Mouse (Mus musculus) hindbrain, embryonic 14.5 days (tissue): ENCODE results near the gene Sox12. TPM values are rescaled to one million over a fixed set of nuclear protein-coding genes. Genes with fewer than 3 reads are reported as not detected.
"Not testable (repeated sequence)": the region's sequence is repeated elsewhere in the genome, so short reads cannot be mapped to it uniquely, and the experiment has no call there.

Experiments
- ATAC-seq: fragments of 200-750 bp; cut with Nextera tagmentation; 2 replicates; pipeline ENCODE4 v1.8.0; 2017; ENCODE audit warnings: moderate number of reproducible peaks, mild to moderate bottlenecking, moderate TSS enrichment, moderate library complexity; ENCODE audit not compliant: low FRiP score
- DNase-seq: peaks from one replicate; pipeline ENCODE4 v3.0.0-alpha.2; 2015; ENCODE audit warnings: low spot score
- H3K27ac ChIP-seq: fragments of 300-500 bp; sonication (generic); 2 replicates; pipeline ENCODE4 v1.5.1; 2014; ENCODE audit warnings: mild to moderate bottlenecking, moderate library complexity
- H3K27me3 ChIP-seq: fragments of 300-500 bp; sonication (generic); 2 replicates; pipeline ENCODE4 v1.6.1; 2014; ENCODE audit warnings: mild to moderate bottlenecking, low read length, mixed read lengths; ENCODE audit not compliant: control insufficient read depth, insufficient read depth
- H3K36me3 ChIP-seq: fragments of 300-500 bp; sonication (generic); replicated peaks from 2 replicates; pipeline ENCODE4 v1.6.1; 2014; ENCODE audit not compliant: control insufficient read depth, insufficient read depth
- H3K4me1 ChIP-seq: fragments of 300-500 bp; sonication (generic); replicated peaks from 2 replicates; pipeline ENCODE4 v1.6.1; 2014; ENCODE audit warnings: antibody characterized with exemption, low read length, mixed read lengths; ENCODE audit not compliant: control insufficient read depth, insufficient read depth
- H3K4me2 ChIP-seq: fragments of 300-500 bp; sonication (generic); replicated peaks from 2 replicates; pipeline ENCODE4 v1.6.1; 2014; ENCODE audit warnings: mild to moderate bottlenecking, moderate library complexity
- H3K4me3 ChIP-seq: fragments of 300-500 bp; sonication (generic); replicated peaks from 2 replicates; pipeline ENCODE4 v1.5.1; 2014; ENCODE audit warnings: mild to moderate bottlenecking, low read length
- H3K9ac ChIP-seq: fragments of 300-500 bp; sonication (generic); 2 replicates; pipeline ENCODE4 v1.6.1; 2014
- H3K9me3 ChIP-seq: fragments of 300-500 bp; sonication (generic); 2 replicates; pipeline ENCODE4 v1.6.1; 2016; ENCODE audit warnings: low read length; ENCODE audit not compliant: control insufficient read depth
- WGBS: fragments of 180-500 bp; shearing (Covaris S2); extraction: QIAGEN DNeasy Blood & Tissue Kit; methylation state at CpG from one replicate; pipeline ENCODE4 v1.1.7; 2014; 5-methylcytosine and 5-hydroxymethylcytosine counted together
- polyA plus RNA-seq: library from polyadenylated mRNA; unstranded; fragments of >200 nt; fragmentation: Nextera tagmentation; extraction: Ambion mirVana; gene quantifications from 2 replicates; pipeline ENCODE4 v1.2.1, GENCODE M21; 2014

Gene Sox12
- polyA plus RNA-seq, 1 experiment from 2014 or later, result 19.5 TPM

DNA sequence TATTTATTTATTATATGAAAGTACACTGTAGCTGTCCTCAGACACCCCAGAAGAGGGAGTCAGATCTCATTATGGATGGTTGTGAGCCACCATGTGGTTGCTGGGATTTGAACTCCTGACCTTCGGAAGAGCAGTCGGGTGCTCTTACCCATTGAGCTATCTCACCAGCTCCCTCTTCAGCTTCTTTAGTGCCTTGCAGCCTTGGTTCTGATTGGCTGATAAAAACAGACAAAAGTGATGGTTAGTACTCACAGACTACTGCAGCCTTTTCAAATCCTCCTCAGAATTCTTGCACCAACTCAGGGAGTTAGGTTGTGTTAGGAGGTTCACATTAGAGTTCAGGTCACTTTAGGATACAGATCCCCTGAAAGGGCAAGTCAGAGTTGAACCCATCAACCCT is 30.6 kb upstream of the Sox12 start:
- H3K4me1 ChIP-seq, DNase-seq, H3K27me3 ChIP-seq, H3K36me3 ChIP-seq, ATAC-seq, H3K4me3 ChIP-seq, H3K9ac ChIP-seq, H3K27ac ChIP-seq, H3K9me3 ChIP-seq, H3K4me2 ChIP-seq: not testable (repeated sequence)
- WGBS, result 80% methylated on average over 2 of the region's 2 CpGs

DNA sequence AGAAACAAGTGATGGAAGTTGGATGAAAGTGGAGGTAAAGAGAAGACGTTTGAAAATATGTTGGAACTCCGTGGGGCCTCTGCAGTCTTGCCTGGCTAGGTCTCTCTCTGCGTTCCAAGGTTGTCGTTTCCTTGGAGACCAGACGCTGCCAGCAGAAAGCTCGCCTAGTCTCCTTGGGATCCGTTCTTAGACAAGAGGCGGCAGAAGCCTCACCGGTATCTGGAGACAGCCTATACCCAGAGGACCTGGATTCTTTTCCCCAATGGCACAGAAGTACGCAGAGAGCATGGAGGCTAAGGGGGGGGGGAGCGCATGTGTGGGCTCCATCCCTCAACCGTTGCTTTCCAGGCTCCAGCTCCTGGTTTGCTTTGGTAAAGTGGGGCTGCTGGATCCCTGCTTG is 29.6 kb upstream of the Sox12 start:
- Histone ChIP-seq H3K27me3 (no peaks in the 10 kb centered on the region), H3K4me3 (no peak overlapping the region), H3K36me3 (no peaks in the 10 kb centered on the region), H3K9ac (peak overlapping the region; percentile 31; the same call in 1 of the 2 replicates), H3K4me1 (peaks cover 6% of the 10 kb centered on the region), H3K9me3 (no peaks in the 10 kb centered on the region), H3K27ac (no peak overlapping the region), H3K4me2 (peak overlapping the region; percentile 40)
- ATAC-seq (no peak), DNase-seq (peak; percentile 40)
- WGBS, result 3% methylated on average over 12 of the region's 12 CpGs

DNA sequence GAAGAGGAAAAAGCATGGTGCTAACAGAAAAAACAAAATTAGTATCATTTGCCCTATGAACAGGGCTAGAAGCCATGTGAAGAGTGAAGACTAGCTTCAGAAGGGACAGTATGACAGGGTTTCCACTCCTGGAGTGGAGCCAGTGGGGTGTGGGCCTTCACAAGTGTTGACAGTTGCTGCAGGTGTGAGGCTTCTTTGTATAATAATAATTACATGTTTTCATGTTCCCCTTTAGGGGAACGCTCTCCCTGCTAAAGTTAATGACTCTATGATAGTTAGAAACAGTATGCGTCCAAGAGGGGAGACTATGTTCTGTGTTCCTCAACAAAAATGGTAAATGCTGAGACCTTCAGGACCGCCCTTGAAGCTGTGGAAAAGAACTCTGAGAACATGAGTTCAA is 17.9 kb upstream of the Sox12 start:
- H3K4me3 ChIP-seq, result peak overlapping the region; percentile 90; the same call in 1 of the 2 replicates
- ATAC-seq, result no peak
- H3K27ac ChIP-seq, result peak overlapping the region; percentile 92; the same call in 1 of the 2 replicates
- H3K36me3 ChIP-seq, result no peaks in the 10 kb centered on the region
- peaks cover 26% of the 10 kb centered on the region for H3K4me1 ChIP-seq
- WGBS, result 98% methylated on average over 3 of the region's 3 CpGs
- H3K9me3 ChIP-seq, result peaks cover 4% of the 10 kb centered on the region; the same call in 1 of the 2 replicates
- peak overlapping the region; percentile 86; the same call in 1 of the 2 replicates for H3K9ac ChIP-seq
- peak overlapping the region; percentile 98 for H3K4me2 ChIP-seq
- H3K27me3 ChIP-seq, result no peaks in the 10 kb centered on the region
- no peak for DNase-seq

DNA sequence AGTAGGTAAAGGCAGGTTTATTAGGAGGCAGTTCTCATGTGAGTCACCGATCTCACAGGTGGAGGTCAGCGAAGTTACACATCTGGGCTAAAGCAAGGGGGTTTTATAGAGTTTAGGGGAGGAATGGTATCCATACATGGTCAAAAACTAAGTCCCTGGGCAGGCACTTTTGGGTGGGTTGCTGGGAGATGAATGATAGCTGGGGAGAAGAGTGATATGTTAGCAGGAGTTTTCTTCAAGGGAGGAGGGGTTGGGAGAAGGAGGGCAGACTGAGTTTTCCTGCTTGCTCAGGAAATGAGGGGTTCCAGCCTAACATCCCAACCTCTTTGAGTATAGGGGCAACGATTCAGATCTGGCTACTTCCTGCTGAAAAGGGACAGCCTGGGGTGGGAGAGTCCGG is 17.4 kb upstream of the Sox12 start, which contains the start of gene 6820408C15Rik:
TSS of gene 6820408C15Rik (plus strand) at position 301 of the 400 bp plus-strand sequence.
- Histone ChIP-seq H3K4me1 (peaks cover 31% of the 10 kb centered on the region), H3K9ac (peak within 1 kb of the TSS; percentile 86), H3K36me3 (no peaks in the 10 kb centered on the region), H3K9me3 (peaks cover 4% of the 10 kb centered on the region; the same call in 1 of the 2 replicates), H3K4me2 (peak within 1 kb of the TSS; percentile 98), H3K4me3 (peak within 1 kb of the TSS; percentile 90), H3K27ac (peak within 1 kb of the TSS; percentile 92), H3K27me3 (no peaks in the 10 kb centered on the region)
- WGBS, result 35% methylated on average over 4 of the region's 4 CpGs
- DNase-seq, result no peak
- no peak for ATAC-seq

DNA sequence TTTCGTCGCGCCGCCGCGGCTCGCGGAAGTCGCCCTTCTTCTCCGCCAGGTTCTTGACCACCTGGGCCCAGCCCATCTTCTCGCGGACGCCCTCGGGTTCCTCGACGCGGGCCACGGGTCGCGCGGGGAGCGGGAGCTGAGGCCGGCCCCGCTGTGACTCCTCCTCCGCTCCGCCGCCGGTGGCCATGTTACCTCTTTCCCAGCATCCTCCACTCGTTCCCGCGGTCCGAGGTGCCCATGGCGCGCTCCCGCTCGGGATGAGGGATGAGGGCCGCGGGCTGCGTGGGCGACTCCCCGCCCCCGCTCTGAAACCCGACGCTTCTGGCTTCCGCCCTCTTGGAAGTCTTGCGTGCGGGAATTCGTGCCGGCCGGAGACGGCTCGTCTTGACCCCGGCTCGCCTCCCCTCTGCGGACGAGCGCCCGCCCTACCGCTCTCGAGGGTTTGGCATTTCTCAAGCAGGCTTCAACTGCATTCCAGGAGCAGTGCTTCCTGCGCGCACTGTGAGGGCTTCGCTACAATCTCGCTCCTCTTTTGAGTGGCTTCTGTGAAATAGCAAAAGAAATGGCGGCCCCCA is 16.8 kb upstream of the Sox12 start, which contains the start of gene Zcchc3:
TSS of gene Zcchc3 (minus strand) at position 437 of the 575 bp plus-strand sequence.
- no peaks in the 10 kb centered on the region for H3K36me3 ChIP-seq
- peaks cover 34% of the 10 kb centered on the region for H3K4me1 ChIP-seq
- H3K27me3 ChIP-seq, result no peaks in the 10 kb centered on the region
- peaks cover 4% of the 10 kb centered on the region; the same call in 1 of the 2 replicates for H3K9me3 ChIP-seq
- peak within 1 kb of the TSS; percentile 92 for H3K27ac ChIP-seq
- WGBS, result under 1% methylated on average over 65 of the region's 65 CpGs
- peak within 1 kb of the TSS; percentile 98 for H3K4me2 ChIP-seq
- ATAC-seq, result peak; percentile 80
- peak; percentile 82 for DNase-seq
- peak within 1 kb of the TSS; percentile 86 for H3K9ac ChIP-seq
- peak within 1 kb of the TSS; percentile 90 for H3K4me3 ChIP-seq

DNA sequence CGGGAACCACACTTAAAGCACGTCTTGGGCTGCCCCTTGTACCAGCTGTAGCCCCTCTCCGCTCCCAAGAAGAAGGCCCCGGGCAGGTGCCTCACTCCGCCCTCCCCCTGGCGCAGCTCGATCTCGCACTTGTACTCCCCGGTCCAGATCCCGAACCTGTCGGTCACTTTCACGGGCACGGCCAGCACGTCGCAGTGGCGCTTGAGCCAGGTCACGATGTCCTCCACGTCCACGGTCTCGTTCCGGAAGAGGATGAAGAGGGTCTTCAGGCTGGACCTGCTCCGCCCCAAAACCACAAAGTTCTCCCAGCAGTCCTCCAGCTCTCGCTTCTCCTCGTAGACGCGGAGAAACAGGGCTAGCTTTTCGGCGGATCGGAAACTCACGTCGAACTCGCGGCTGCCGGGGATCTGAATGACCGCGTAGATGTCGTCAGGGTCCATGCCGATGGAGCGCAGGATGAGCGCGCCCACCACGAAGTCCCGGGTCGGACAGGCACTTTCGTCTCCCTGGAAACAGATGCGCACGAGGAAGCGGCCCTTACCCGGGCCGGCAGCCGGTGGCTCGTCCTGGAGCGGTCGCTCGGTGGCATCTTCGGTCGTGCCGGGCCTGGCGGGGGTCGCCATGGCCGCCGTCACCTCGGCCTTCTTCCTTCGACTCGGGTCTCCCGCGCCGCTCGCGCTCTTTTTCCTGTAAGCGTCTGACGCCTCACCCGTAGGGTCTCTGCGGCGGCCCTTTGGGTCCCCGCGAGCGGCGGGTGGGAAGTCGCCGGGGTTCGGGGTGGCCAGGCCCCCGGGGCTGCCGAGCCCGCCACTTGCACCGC is 16.1 kb upstream of the Sox12 start:
- Histone ChIP-seq H3K27me3 (no peaks in the 10 kb centered on the region), H3K4me3 (peak overlapping the region; percentile 90), H3K27ac (peak overlapping the region; percentile 92), H3K9me3 (peaks cover 4% of the 10 kb centered on the region; the same call in 1 of the 2 replicates), H3K4me2 (peak overlapping the region; percentile 98), H3K36me3 (no peaks in the 10 kb centered on the region), H3K9ac (peak overlapping the region; percentile 86), H3K4me1 (peaks cover 34% of the 10 kb centered on the region)
- ATAC-seq (peak; percentile 16; the same call in 1 of the 2 replicates), DNase-seq (no peak)
- WGBS, result under 1% methylated on average over 76 of the region's 86 CpGs

DNA sequence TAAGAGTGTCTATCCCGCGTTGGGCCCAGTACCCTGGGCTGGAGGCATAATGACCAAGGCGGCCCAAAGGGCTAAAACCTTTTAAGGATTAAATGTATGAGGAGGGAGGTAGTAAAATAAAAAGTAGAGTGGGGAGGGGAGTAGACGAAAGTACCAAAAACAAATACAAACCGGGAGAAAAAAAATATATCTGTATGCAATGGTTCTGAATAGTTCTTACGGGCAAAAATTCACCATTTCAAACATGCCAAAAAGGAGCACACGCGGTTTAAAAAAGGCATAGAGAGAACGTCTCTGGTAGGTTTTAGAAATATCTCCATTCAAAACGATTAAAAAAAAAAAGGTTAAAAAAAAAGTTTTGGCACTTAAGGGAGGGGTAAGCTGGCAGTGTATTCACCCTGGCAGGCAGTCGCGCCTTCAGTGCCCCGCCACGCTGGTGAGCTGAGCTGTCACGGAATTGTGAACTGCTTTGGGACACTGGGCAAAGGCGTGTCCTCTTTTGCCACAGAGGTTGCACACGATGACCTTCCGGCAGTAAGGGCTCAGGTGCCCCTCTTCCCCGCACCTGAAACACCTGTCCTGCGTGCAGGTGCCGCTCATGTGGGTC is 15.4 kb upstream of the Sox12 start:
- H3K27ac ChIP-seq, result peak overlapping the region; percentile 92
- peaks cover 34% of the 10 kb centered on the region for H3K4me1 ChIP-seq
- peaks cover 4% of the 10 kb centered on the region; the same call in 1 of the 2 replicates for H3K9me3 ChIP-seq
- H3K9ac ChIP-seq, result peak overlapping the region; percentile 86
- H3K4me3 ChIP-seq, result peak overlapping the region; percentile 90
- ATAC-seq, result no peak
- no peak for DNase-seq
- H3K27me3 ChIP-seq, result no peaks in the 10 kb centered on the region
- 1% methylated on average over 21 of the region's 21 CpGs for WGBS
- no peaks in the 10 kb centered on the region for H3K36me3 ChIP-seq
- peak overlapping the region; percentile 98 for H3K4me2 ChIP-seq

DNA sequence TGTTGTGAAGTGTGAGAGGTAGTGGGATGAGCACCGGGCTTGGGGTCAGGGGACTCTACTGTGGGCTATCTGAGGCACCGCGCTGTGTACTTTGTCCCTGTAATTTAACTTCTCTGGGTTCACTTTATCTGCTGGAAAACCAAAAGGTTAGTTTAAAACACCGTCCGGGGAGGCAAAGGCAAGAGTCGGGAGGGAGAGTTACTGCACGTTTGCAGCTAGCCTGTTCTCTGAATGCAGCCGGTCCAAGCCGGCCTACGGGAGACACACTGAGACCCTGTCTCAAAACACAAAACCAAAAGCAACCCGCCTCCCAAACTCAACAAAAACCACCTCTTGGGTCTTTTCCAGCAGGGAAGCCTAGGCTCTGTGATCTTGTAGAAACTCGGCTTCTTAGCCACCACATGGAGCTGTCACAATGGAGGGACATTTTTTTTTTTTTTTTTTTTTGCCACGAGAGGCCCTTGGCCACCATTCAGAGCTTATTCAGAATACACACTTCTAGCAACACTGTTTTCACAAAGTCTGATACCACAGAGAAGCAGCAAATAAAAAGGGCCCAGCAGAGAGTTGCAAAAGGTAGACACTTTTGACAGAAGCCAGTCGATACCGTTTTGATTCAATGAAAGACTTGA is 14.8 kb upstream of the Sox12 start:
- H3K4me3 ChIP-seq, result peak overlapping the region; percentile 90
- H3K4me2 ChIP-seq, result peak overlapping the region; percentile 98
- no peaks in the 10 kb centered on the region for H3K36me3 ChIP-seq
- H3K9me3 ChIP-seq, result peaks cover 4% of the 10 kb centered on the region; the same call in 1 of the 2 replicates
- H3K27me3 ChIP-seq, result no peaks in the 10 kb centered on the region
- H3K4me1 ChIP-seq, result peaks cover 34% of the 10 kb centered on the region
- H3K9ac ChIP-seq, result peak overlapping the region; percentile 86
- 2% methylated on average over 15 of the region's 15 CpGs for WGBS
- no peak for ATAC-seq
- H3K27ac ChIP-seq, result peak overlapping the region; percentile 73
- no peak for DNase-seq
